Mouse (Mus musculus): ENCODE data around the gene Mei4.

DNA sequence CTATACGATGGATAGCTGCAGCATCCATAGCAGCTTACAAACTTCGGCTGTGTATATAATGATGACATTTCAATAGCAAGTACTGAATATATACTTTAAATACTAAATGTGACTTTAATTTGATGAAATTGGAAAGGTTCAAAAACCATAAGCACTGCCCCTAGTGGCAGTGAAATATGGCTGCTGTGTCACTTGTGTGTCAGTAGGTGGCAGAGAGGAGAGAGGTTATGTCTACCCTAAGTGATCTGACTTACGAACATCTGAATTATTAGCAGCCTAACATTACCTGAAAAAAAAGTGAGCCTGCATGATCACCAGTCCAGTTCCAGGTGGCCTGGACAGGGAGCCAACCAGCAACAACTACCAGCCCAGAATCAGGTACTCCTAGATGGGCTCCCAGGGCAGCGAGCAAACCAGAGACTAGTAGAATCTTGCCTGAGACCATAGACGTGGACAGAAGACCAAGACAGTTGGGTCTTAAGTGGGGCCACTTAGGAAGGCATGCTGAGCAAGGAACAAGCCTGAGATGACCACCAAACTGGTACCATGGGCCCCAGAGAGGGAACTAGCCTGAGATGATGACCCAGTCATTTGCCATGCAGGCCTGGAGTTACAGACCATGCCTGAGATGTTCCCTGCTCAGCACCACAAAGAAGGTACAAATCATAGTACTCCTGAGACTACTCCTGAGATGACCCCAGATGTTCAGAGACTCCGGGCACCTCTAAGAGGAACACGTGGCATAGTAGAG, 384.4 kb downstream of the Mei4 start:
- TF ChIP-seq CTCF (IDR thresholded peaks at IDR 0.05; ENCODE audit: control insufficient read depth, insufficient read depth, insufficient replicate concordance, low read depth, low read length) (no peak), POLR2A (IDR thresholded peaks at IDR 0.05; ENCODE audit: control insufficient read depth, low read depth, low read length) (no peak)

Data from testis, adult 2 months (tissue).